Mouse (Mus musculus) brain, embryonic 18.5 days (tissue): ENCODE measurements around the gene Dglucy.
"Not testable (repeated sequence)": the region's sequence is repeated elsewhere in the genome, so short reads cannot be mapped to it uniquely, and the experiment has no call there.

ENCODE experiments used
- DNase-seq: peaks from one replicate; pipeline ENCODE4 v3.0.0-alpha.2; 2012; ENCODE audit warnings: low read depth, low spot score

Dglucy gene

DNA sequence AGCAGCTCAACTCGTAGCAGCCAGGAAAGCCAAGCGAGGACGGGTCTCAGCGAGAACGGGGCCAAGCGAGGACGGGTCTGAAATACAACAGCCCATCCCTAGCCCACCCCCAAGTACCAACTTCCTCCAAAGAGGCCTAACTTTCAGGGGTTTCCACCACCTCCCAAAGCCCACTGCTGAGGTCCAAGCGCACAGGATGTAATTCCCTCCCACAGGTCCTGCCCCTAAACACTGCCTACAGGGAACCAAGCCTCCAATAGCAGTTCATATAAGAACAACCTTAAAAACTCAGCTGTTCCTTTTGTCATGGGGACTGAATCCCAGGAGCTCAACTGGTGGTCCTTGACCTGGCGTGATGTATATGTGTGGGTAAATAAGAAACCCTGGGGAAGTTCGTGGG, 1.6 kb downstream of the Dglucy start:
- DNase-seq: no peak

DNA sequence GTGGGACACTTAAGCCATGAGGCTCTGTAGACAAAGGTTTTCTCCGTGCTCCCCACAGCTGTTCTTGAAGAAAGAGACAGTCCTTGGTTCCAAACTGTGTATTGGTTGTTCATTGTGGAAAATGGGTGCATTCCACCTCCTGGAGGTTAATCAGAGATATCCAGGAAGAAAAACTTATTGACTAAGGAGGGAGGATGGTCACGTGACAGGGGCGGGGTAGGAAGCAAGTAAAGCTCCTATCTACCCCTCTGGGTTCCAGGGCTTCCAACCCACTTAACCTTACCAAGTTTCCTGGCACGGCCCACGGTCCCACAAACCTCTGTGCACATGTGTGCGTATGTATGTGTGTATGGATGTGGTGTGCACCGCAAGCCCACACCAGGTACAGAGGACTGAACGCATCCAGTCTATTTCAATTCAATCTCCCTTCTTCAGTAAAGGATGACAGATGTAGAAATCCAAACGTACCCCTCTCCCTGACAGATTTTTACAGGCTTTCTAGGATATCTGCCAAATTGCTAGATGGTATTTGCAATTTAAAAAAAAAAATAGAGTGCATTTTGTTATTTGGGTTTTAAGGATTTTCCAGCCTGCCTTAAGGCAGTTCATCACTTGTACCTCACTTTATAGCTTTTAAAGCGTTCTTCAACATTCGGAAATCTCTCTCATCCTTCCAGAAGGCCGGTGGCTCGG, 2.7 kb downstream of the Dglucy start:
- no peak for DNase-seq

DNA sequence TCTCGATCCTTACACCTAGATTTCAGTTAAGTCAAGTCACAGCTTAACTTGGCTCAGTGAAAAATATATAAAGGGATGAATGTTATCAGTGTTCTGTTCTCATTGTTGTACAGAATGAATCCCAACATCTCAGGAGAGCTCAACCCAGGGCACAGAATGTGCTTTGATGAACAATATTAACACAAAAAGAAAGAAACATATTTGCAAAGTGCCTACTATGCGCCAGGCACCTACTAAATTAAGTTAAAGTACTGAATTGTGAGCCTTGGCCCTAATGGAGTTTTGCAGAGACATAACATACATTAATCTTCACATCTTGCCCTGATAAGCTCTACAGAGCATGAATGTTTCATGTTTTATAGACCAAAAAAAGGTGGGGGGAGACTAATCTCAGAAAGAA, 5.3 kb downstream of the Dglucy start:
- no peak for DNase-seq

DNA sequence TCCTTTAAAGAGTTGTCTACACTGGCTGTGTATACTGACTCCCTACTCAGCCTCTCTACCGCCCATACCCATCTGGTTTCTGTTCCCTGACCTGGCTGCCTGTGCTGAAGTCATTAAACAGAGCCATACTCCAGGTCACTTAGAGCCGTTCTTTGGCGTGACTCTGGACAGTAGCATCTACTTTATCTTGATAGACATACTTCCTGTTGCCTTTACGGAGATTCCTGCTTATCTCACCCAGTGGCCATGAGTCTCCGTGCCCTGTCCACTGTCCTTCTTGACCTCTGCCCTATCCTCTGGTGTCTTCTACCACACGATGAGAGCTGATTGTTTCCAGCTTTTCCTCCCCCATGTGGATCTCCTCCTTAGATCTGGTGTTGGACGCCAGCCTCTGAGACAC, 6.5 kb downstream of the Dglucy start:
- no peak for DNase-seq

DNA sequence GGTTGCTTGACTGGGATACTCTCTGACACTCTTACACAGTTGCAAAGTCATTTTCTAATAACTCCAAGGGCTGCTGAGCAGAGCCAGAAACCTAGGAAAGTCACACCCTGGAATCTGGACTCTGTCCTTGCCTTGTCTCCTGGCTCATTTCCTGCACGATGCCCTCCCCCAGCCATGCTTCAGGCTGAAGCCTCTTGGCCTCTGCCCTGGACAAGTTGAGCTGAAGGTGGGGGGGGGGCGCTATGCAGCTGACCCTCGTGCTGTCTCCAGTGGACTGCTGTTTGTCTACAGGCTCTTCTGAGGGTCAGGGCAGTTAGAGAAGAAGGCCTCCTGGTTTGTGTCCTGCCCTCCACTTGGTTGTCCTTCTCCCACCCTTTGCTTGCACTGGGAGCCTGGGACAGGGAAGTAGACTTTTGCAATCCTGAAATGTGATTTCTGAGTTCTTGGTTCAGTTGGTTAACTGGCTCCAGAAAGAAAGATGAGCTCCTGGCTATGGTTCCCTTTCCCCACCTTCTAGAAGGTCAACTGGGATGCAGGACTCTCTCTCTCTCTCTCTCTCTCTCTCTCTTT, 11.2 kb downstream of the Dglucy start:
- DNase-seq: no peak

DNA sequence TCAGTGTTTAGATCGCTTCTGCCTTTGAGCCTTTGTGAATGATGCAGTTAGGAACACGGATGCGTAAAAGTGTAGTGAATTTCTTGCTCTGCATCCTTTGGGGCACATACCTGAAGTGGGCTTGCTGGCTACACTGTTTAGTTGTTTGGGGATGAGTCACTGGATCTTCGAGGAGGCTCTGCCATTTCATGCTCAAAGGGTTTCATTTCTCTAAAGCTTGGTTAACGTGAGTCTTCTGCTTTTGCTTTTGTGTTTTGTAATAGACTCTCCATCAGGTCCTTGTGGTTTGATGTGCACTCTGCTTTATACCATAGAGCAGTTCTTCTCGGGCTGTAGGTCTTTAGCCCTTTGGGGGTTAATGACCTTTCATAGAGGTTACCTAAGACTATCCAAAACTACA, 12.6 kb downstream of the Dglucy start:
- no peak for DNase-seq

DNA sequence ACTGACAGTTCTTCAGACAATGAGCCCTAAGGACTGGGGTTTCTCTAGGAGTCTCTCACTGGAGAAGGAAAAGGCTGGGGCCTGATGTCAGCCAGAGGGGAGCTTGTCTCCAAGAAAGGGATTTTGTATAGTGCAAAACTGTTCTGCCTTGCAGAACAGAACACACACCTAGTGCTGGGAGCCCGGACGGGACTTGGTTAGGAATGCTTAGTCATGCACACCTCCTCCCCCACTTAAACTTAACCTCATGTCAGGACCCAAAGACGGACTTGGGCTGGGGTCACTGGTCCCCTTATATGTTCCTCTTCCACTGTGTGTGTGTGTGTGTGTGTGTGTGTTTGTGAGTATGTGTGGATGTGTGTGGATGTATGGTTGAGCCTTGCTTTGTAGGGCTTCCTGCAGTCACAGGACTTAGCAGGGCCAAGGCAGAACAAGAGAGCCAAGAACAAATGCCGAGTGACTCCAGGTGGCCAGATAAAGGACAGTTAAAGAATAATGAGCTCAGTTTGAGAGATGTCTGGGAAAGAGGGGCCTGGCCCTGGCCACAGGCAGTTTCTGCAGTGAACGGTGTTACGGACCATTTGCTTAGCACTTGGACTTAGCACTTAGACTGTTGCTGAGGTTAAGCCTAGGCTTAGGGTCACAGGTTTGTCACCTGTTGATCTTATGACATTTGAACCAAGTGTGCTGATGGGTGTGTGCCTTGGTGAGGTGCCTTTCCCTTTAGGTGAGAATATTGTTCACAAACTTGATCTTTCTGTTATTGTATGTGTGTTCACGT, 15.8 kb downstream of the Dglucy start:
- no peak for DNase-seq

DNA sequence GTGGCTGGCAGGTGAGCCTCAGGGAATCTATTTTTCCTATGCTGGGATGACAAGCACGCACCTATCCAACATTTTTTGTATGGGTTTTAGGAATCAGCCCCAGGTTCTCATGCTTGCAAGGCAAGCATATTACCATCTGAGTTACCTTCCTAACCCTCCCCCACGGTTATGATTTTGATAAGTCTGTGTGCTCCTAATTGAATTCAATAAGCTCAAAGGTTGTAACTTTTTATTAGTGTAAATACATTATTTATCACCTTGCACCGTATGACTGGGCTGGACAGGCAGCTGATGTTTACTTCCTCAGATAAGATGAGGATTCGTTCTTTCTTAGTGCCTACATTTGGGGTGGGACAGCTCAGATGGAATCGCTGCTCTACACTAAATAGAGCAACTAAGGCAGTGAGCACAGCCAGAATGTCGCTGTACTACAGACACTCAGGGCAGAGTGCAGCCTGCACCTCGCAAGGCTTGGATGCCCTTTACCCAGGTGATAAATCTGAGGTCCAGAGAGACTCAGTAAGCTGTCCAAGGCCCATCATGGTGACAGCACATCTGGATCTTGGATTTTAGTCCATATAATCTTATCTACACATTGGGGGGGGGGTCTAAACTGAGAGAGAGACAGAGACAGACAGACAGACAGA, 16.7 kb downstream of the Dglucy start:
- DNase-seq: no peak

DNA sequence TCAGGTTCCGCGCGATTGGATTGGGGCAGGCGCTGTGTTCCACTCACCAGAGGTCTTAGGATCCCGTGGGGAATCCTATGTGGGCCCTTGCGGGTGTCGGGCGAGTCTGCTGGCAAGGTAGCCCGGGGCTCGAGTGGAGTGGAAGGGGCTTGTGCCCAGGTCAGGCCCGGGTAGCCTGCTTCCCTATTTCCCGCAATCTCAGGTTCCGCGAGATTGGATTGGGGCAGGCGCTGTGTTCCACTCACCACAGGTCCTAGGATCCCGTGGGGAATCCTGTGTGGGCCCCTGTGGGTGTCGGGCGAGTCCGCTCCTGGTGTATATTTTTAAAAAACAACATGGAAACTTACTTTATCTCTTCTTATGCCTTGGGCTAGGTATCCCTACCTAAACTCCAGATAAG, 24.5 kb downstream of the Dglucy start:
- not testable (repeated sequence) for DNase-seq

DNA sequence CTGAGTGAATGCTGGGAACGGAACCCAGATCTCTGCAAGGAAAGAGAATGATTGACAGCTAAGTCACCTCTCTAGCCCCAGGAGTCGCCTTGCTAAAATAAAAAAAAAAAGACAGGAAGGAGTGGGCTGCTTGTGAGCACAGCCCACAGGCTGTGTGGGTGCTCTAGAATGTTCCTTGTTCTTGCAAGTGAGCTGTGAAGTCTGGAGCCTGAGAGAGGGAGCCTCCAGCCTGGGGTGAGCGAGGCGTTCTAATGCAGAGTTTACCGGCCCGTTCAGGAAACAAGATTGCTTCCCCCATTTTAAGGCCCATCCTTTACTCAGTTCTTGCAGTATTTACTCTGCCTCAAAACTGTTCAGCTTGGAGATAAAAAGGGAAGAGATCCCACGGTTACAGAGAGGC, 28.4 kb downstream of the Dglucy start:
- DNase-seq: no peak

DNA sequence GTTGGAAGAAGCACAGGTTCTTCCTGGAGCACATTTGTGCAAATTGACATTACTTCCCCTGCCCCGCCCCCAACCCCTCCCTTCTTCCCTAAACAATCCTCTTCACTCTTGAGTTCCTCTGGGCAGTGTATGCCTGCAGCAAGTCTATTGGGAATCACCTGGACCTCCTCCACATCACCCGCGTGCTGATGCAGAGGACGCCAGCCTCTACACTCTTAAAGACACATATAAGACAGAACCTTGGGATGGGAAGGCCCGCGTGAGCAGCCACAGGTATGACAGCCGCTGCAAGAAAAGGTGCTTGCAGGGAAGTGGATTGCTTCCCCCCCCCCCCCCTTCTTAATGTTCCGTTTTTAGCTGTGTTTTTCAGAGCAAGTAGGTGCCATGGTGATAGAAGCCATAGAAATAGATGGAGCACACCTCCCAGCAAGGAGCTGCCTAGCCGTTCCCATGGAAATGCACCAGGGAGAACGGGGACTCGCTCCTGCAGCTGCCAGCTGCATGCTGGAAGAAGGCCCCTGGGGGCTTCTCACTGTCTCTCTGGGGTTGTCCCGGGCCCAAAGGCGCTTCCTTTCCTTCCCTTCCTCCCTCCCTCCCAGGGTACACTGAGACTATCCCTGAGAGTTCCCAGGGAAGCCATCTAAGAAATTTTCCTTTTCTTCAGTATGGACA, 29.9 kb downstream of the Dglucy start:
- DNase-seq: peak; percentile 43

DNA sequence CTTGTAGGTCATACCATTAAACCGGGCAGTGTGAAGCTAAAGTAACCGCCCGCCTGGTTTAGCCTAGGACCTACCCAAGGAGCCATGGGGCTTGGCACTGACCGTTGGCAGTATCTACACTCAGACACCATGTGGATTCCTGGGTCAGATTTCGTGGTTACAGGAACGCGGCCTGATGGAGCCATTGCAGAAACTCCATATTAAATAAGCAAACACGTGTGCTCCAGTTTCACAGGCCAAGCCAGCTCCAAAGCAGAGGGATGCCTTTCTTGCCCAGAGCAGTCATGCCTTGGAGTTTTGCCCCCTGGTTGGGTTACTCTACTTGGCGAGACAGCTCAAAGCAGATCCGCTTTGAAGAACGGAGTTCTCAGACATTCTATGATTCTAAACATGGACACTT, 31.7 kb downstream of the Dglucy start:
- DNase-seq: no peak

DNA sequence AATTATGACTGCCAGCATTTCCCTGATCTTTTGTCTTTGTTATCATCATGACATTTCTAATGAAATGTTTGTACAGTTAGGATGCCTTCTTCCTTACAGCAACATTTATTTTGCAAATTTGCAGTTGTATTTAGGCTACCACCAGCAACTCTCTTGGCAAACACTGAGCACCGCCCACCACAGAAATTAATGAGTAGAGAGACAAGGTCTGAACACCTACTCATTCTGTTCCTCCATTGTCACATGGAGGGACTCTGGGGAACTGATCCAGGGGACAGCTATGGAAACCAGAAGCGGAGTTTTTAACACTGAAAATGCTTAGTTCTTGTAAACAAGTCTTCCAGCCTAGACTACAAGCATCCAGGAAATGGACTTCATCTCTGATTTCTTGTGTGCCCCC, 35.0 kb downstream of the Dglucy start:
- DNase-seq: no peak

DNA sequence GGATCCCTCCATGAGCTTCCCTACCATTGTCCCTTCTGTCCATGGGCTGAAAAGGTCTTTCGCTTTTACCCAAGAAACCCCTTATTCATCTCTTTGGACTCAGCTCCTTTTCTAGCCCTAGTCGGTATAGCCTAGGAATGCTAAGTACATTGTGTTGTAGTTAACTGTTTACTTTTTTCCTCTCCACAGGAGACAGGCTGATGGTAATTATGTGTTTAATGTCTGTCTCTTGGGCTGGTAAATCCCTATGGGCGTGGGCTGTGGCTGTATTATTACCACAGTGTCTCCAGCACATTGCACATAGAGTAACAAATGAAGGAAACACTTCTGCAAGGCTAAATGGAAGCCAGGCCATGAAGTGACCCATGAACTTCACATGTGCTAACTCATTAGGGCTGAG, 35.8 kb downstream of the Dglucy start:
- no peak for DNase-seq

DNA sequence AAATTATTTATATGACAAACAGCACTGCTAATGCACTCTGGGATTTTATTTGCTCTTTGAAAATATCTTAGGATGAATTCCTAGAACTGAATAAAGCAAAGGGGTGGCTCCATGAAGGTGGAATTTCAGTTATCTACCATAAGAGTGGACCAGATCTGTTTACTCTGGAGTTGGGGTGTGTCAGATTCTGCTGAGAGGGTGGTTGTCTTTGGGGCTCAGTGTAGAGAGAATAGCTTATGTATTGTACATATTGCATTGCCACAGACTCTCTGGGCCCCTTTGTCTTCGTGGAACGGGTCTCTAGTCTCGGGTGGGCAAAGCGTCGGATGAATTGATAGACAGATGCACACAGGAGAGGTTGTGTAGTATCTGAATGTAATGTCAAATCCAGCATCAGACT, 38.0 kb downstream of the Dglucy start:
- DNase-seq: no peak

DNA sequence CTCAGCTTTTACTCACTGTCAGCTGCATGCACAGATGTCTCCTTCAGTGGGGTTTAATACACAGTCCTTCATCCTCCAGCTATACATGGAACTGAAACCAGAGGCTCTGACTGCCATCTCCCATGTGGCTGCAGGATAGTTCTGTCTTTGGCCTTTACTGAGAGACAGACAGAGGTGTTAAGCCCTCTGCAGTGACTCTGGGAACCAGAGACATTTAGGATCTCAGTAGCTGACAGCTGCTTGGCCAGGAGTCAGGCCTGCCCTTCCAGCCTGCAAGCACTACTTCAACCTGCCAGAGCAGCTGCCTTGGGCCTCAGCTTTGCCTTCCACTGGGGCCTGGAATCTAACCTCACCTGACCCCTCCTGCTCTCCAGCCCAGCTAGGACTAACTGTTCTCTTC, 41.1 kb downstream of the Dglucy start:
- no peak for DNase-seq

DNA sequence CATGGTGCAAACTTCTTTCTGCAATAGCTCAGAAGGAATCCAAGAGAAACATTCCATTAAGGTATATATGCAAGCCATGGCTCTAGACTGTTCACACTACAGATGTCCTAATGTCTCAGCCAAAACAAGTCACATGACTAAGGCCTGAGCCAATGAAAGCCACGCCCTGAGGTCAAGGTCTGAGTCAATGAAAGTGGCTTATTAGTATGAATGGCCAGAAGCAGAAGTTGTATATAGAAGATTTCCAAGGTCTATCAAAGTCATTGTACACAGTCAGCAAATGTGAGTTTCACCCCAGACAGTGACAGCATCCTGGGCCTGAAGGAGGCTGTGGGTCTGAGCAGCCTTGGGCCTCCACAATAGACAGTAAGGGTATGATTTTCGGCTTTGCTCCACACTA, 52.2 kb downstream of the Dglucy start:
- DNase-seq: no peak

DNA sequence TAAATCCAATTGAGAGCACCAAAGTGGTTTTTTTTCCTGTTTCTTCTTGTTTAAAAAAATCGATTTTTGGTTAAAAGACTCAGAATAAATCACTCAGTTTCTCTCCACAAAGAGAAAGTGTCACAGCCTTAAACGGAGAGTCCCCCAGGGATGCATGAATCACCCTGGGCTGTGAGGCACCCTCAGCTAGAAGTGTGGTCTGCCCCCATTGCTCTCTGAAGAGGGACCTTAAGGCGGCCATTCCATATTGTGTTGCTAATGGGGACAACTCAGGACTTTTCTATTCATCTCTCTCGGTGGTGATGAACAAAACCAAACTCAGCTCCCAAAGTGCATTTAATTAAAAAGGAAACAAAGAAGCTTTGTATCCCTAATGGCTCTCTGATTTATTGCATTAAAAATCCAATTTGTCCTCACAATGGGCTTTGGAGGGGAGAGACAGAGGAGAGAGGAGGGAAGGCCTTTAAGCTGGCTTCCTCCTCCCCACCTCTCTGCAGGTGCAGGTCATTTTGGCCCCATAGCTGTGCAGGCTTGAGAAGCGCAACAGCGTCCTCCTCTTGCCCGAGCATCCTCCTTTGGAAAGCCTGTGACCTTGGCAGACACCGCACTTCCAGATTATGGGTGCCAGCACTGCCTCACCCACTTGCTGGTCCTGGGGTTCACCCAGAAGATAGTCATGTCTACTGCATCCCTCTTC, 52.9 kb downstream of the Dglucy start:
- no peak for DNase-seq

DNA sequence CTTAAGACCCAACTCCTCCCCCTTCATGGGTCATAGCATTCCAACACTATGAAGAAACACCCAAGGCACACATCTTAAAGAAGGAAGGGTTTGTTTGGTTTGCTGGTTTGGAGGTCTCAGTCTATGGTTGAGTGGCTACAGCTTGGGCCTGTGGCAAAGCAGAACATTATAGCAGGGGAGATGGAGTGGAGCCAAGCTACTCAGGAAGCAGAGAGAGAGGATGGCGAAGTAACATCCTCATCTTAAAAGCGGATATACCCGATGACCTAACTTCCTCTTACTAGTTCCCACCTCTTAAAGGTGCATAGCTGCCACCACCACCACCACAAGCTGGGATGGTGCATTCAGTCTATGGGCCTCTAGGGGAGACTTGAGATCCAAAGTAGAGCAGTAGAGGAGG, 58.4 kb downstream of the Dglucy start:
- DNase-seq: no peak

DNA sequence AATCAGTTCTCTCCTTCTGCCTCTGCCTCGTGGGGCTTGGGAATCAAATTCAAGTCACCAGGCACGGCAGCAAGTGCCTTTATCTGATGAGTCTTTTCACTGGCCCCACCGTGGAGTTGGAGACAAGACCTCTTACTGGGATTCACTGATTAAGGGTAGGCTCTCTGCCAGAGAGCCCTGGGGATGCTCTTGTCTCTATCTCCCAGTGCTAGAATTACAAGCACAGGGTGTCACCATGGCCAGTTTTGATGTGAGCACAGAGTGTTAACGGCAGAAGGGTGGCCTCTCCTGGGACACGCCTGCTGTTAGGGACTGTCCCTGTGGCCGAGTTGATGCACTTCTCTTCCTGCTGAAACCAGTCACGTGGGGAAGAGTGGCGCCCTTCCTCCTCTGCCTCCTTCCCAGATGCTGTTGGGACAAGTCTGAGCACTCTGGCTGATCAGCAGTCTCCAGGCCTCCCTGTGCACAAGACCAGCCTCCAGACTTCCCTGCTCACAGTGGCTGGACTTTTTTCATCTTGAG, 60.3 kb downstream of the Dglucy start:
- no peak for DNase-seq

DNA sequence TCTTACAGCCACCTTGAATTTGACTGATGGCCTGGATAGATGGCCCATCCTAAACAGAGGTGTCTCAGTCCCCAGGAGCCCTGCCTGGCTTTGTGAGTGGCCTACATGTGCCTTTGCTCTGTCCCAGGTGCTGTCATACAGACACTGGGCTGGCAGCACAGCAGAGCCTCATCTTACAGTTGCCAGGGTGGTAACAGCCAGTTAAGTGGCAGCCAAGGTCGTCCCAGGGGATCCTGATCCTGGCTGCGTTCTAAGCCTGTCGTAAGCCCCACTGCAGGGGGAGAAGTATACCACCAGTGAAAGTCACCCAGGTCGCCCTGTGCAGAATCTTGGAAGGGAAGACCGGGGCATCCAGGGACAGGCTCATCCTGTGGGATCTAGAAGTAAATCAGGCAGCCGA, 61.1 kb downstream of the Dglucy start:
- no peak for DNase-seq
